Comparison of ENCODE assay signal across 11 mouse cellular contexts in genomic region chr8:46508488-46509395, GRCm38 (mm10). TPM values are rescaled to one million over a fixed set of nuclear protein-coding genes. Genes with fewer than 3 reads are reported as not detected.
A peak's percentile ranks its signal among the peaks of the same experiment; 100 is the strongest.
DNase-seq lines count a peak whose midpoint lies in the region; ATAC-seq and TF ChIP-seq lines count a peak whose summit lies in the region.
"Had no signal": no experiment of that assay in that cellular context is flagged by ENCODE, and none has a peak within 500 bp of the region (broad histone marks: within the 10 kb centered on the region; RNA-seq: fewer than 3 reads in every experiment).

No protein-coding gene starts in this region.

- H3K27ac ChIP-seq in gastrocnemius, adult 2 months = peak overlapping the region; percentile 63
- H3K27ac ChIP-seq in lung, embryonic 15.5 days = peak overlapping the region; percentile 26; the same call in 1 of the 2 replicates
- H3K27ac ChIP-seq: heart, embryonic 13.5 days; liver, embryonic 14.5 days; neural tube, embryonic 12.5 days had no signal

- no peaks in the 10 kb centered on the region for H3K27me3 ChIP-seq in lung, embryonic 15.5 days
- H3K27me3 ChIP-seq: heart, embryonic 13.5 days; neural tube, embryonic 12.5 days had no signal

- intact Hi-C loops in gastrocnemius, adult 2 months (cut with DNase I) = no loop called here

- peak; percentile 47 for DNase-seq in gastrocnemius, adult 2 months
- DNase-seq in gastrocnemius, postnatal 10 days = no peak
- no peak for DNase-seq in lung, postnatal 25 days (ENCODE audit: low spot score)
- peak; percentile 47 to 68 for DNase-seq in kidney, postnatal 25 days
- DNase-seq in thymus, postnatal 14 days = peak; percentile 40
- no peak for DNase-seq in left cerebral cortex, adult 18-20 months (ENCODE audit: low spot score in 2 of 2)
- DNase-seq in adrenal gland, adult 8-10 months = no peak

- H3K36me3 ChIP-seq in lung, embryonic 15.5 days = peaks cover 2% of the 10 kb centered on the region; the same call in 1 of the 2 replicates
- H3K36me3 ChIP-seq: neural tube, embryonic 12.5 days had no signal

- H3K4me2 ChIP-seq in lung, embryonic 15.5 days = no peak overlapping the region
- H3K4me2 ChIP-seq: heart, embryonic 13.5 days; neural tube, embryonic 12.5 days had no signal

- peaks cover 9% of the 10 kb centered on the region for H3K4me1 ChIP-seq in lung, embryonic 15.5 days
- H3K4me1 ChIP-seq: neural tube, embryonic 12.5 days had no signal

- 75% methylated on average over 14 of the region's 14 CpGs for WGBS in lung, embryonic 15.5 days

- no peak overlapping the region for H3K9ac ChIP-seq in lung, embryonic 15.5 days
- H3K9ac ChIP-seq: heart, embryonic 13.5 days; liver, embryonic 14.5 days; neural tube, embryonic 12.5 days had no signal

- peak overlapping the region; percentile 26; the same call in 1 of the 2 replicates for H3K4me3 ChIP-seq in gastrocnemius, adult 2 months
- no peak overlapping the region for H3K4me3 ChIP-seq in lung, embryonic 15.5 days
- H3K4me3 ChIP-seq: heart, embryonic 13.5 days; neural tube, embryonic 12.5 days had no signal

- TF ChIP-seq CTCF in gastrocnemius, adult 2 months (IDR thresholded peaks at IDR 0.05) = no peak

- H3K9me3 ChIP-seq in lung, embryonic 15.5 days = no peaks in the 10 kb centered on the region
- H3K9me3 ChIP-seq: heart, embryonic 13.5 days; neural tube, embryonic 12.5 days had no signal

- ATAC-seq in lung, embryonic 15.5 days (ENCODE audit: borderline replicate concordance, extremely low read depth, low FRiP score, low TSS enrichment) = no peak

RNA-seq across cellular contexts. Expression of gene Acsl1, which starts 37.9 kb away (rescaled TPM):
- total RNA-seq in gastrocnemius, adult 2 months (2021) = 100 to 1,000 TPM; 224 to 367 TPM
- total RNA-seq in gastrocnemius, postnatal 10 days (2021) = 100 to 1,000 TPM; 230 to 244 TPM
- 20.7 and 22.1 TPM in 2 replicates for polyA plus RNA-seq in lung, embryonic 15.5 days (2015; fragmentation: Nextera tagmentation; extraction: Ambion mirVana)
- 10 to 100 TPM; 45.3 to 49.5 TPM for total RNA-seq in left cerebral cortex, adult 18-20 months (2021)
- total RNA-seq in adrenal gland, adult 8-10 months (2022) = 100 to 1,000 TPM; 168 to 361 (median 321) TPM

RNA-seq across cellular contexts. Expression of gene Cenpu, which starts 43.1 kb away (rescaled TPM):
- under 1 TPM in 1 of 2 experiments, not detected in 1; 0.31 TPM for total RNA-seq in gastrocnemius, adult 2 months (2021)
- 1 to 10 TPM; 2.1 to 2.5 TPM for total RNA-seq in gastrocnemius, postnatal 10 days (2021)
- 19.2 TPM in 2 replicates for polyA plus RNA-seq in lung, embryonic 15.5 days (2015; fragmentation: Nextera tagmentation; extraction: Ambion mirVana)
- 1 to 10 TPM; 2.6 TPM for total RNA-seq in left cerebral cortex, adult 18-20 months (2021)
- 1 to 10 TPM in 2 of 4 experiments, under 1 TPM in 2; 0.78 to 1.6 (median 1.3) TPM for total RNA-seq in adrenal gland, adult 8-10 months (2022)

Comparison
In these comparisons a context has a peak if more than half of its experiments do, and no peak if none do; other contexts are left out.
1. DNase-seq: peak in gastrocnemius, adult 2 months (single experiment), kidney, postnatal 25 days (2 of 2) and thymus, postnatal 14 days (single experiment); none in gastrocnemius, postnatal 10 days (single experiment), lung, postnatal 25 days (single experiment), left cerebral cortex, adult 18-20 months (0 of 2) and adrenal gland, adult 8-10 months (single experiment).